Mouse (Mus musculus) small intestine, adult 2 months (tissue): ENCODE measurements at regions not wholly inside any gene's neighbourhood (a gene's known extent, or its start where the extent isn't known, plus 50 kb on each side); places are given as distances from the start of the nearest gene placed in this dataset.

Experiments used
- H3K27ac ChIP-seq: fragments of 200-500 bp; 2 replicates; pipeline ENCODE4 v1.5.1; 2012; ENCODE audit warnings: low read depth, low read length, control low read depth, inconsistent platforms; ENCODE audit not compliant: insufficient read depth
- H3K27me3 ChIP-seq: fragments of 200-500 bp; 2 replicates; pipeline ENCODE4 v1.6.1; 2012; ENCODE audit warnings: mild to moderate bottlenecking, moderate library complexity, low read length, inconsistent platforms; ENCODE audit not compliant: control insufficient read depth, insufficient read depth
- H3K36me3 ChIP-seq: fragments of 200-500 bp; 2 replicates; pipeline ENCODE4 v1.6.1; 2012; ENCODE audit warnings: mild to moderate bottlenecking, low read length, control low read depth, inconsistent platforms; ENCODE audit not compliant: control insufficient read depth, insufficient read depth
- H3K4me1 ChIP-seq: fragments of 200-500 bp; 2 replicates; pipeline ENCODE4 v1.6.1; 2012; ENCODE audit warnings: low read length, inconsistent platforms, mixed read lengths; ENCODE audit not compliant: control insufficient read depth, insufficient read depth, insufficient read length
- H3K4me3 ChIP-seq: fragments of 200-500 bp; 2 replicates; pipeline ENCODE4 v1.5.1; 2012; ENCODE audit warnings: low read depth, mild to moderate bottlenecking, control low read depth, inconsistent platforms, low read length, moderate library complexity
- CTCF ChIP-seq: fragments of 200-500 bp; IDR thresholded peaks from 2 replicates; pipeline ENCODE4 v1.5.1; 2012; ENCODE audit warnings: low read depth, mild to moderate bottlenecking, control low read depth, inconsistent platforms, low read length, moderate library complexity, mixed read lengths; ENCODE audit not compliant: insufficient replicate concordance, insufficient read length; ENCODE audit errors: extremely low read depth
- POLR2A ChIP-seq: fragments of 200-500 bp; IDR thresholded peaks from 2 replicates; pipeline ENCODE4 v1.6.1; 2012; ENCODE audit warnings: low read depth, mild to moderate bottlenecking, control low read depth, inconsistent platforms, low read length, moderate library complexity
- WGBS: fragments of 180-500 bp; shearing (Covaris S2); methylation state at CpG from one replicate; pipeline ENCODE4 v1.1.7; 2018; 5-methylcytosine and 5-hydroxymethylcytosine counted together

- Histone ChIP-seq H3K27ac (no peak overlapping the region), H3K36me3 (no peaks in the 10 kb centered on the region), H3K4me1 (no peaks in the 10 kb centered on the region), H3K4me3 (no peak overlapping the region), H3K27me3 (no peaks in the 10 kb centered on the region)
- TF ChIP-seq POLR2A (no peak), CTCF (no peak)
- WGBS = 83% methylated on average over 2 of the region's 2 CpGs
Measured at GRCm38 (mm10) chr2:92830134-92830533, 84.8 kb upstream of the Syt13 start.

GRCm38 (mm10) chr2:92831784-92832183, 83.1 kb upstream of the Syt13 start:
- Histone ChIP-seq H3K36me3 (no peaks in the 10 kb centered on the region), H3K27me3 (no peaks in the 10 kb centered on the region), H3K27ac (no peak overlapping the region), H3K4me3 (no peak overlapping the region), H3K4me1 (no peaks in the 10 kb centered on the region)
- WGBS = 25% methylated on average over 7 of the region's 7 CpGs
- TF ChIP-seq POLR2A = no peak
- TF ChIP-seq CTCF = no peak

- TF ChIP-seq CTCF (no peak), POLR2A (no peak)
- H3K27ac ChIP-seq = no peak overlapping the region
- no peaks in the 10 kb centered on the region for H3K4me1 ChIP-seq
- no peaks in the 10 kb centered on the region for H3K36me3 ChIP-seq
- no peaks in the 10 kb centered on the region for H3K27me3 ChIP-seq
- 63% methylated on average over 4 of the region's 4 CpGs for WGBS
- no peak overlapping the region for H3K4me3 ChIP-seq
Measured at GRCm38 (mm10) chr2:92836203-92836602, 78.7 kb upstream of the Syt13 start.

GRCm38 (mm10) chr2:92838012-92838411, 76.9 kb upstream of the Syt13 start:
- TF ChIP-seq CTCF = no peak
- no peak for TF ChIP-seq POLR2A
- WGBS = 91% methylated on average over 5 of the region's 5 CpGs
- Histone ChIP-seq H3K36me3 (no peaks in the 10 kb centered on the region), H3K4me1 (no peaks in the 10 kb centered on the region), H3K27me3 (no peaks in the 10 kb centered on the region), H3K27ac (no peak overlapping the region), H3K4me3 (no peak overlapping the region)

GRCm38 (mm10) chr2:92840009-92840408, 74.9 kb upstream of the Syt13 start:
- H3K27me3 ChIP-seq = no peaks in the 10 kb centered on the region
- H3K36me3 ChIP-seq = no peaks in the 10 kb centered on the region
- no peaks in the 10 kb centered on the region for H3K4me1 ChIP-seq
- TF ChIP-seq POLR2A (no peak), CTCF (peak; percentile 20; the same call in 1 of the 2 replicates)
- 21% methylated on average over 4 of the region's 4 CpGs for WGBS
- no peak overlapping the region for H3K4me3 ChIP-seq
- no peak overlapping the region for H3K27ac ChIP-seq

- H3K4me1 ChIP-seq = no peaks in the 10 kb centered on the region
- no peaks in the 10 kb centered on the region for H3K27me3 ChIP-seq
- WGBS = 18% methylated on average over 3 of the region's 3 CpGs
- no peak for TF ChIP-seq CTCF
- TF ChIP-seq POLR2A = no peak
- H3K4me3 ChIP-seq = no peak overlapping the region
- no peak overlapping the region for H3K27ac ChIP-seq
- H3K36me3 ChIP-seq = no peaks in the 10 kb centered on the region
Measured at GRCm38 (mm10) chr2:92841626-92842025, 73.3 kb upstream of the Syt13 start.

GRCm38 (mm10) chr2:92845061-92845769, 69.7 kb upstream of the Syt13 start:
- Histone ChIP-seq H3K36me3 (no peaks in the 10 kb centered on the region), H3K4me3 (no peak overlapping the region), H3K27me3 (no peaks in the 10 kb centered on the region), H3K4me1 (no peaks in the 10 kb centered on the region), H3K27ac (peak overlapping the region; percentile 63)
- WGBS = 38% methylated on average over 14 of the region's 14 CpGs
- no peak for TF ChIP-seq POLR2A
- TF ChIP-seq CTCF = no peak
